ENCODE assay signal across 16 mouse cellular contexts in the genomic region with DNA sequence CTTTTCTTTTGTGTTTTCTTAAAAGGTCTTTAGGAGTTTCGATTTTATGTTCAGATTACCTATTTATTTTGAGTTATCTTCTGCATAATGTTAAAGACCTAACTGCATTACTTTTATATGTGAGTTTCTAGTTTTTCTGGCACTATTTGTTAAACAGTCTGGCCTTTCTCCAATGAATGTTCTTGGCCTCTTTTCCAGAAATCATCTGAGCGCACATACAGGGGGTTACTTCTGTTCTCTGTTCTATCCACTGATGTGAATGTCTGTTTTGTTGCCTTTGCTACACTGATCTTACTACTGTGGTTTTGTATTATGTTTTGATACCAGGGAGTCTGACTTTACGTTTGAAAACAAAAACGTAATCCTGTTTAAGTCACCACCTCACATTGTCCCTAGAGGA.
"Had no signal": no experiment of that assay in that cellular context is flagged by ENCODE, and none has a peak within 500 bp of the region (broad histone marks: within the 10 kb centered on the region; RNA-seq: fewer than 3 reads in every experiment).

No protein-coding gene starts in this region.

- H3K27me3 ChIP-seq: limb, embryonic 13.5 days; liver, embryonic 15.5 days; lung, embryonic 15.5 days; midbrain, embryonic 13.5 days; neural tube, embryonic 15.5 days had no signal

- DNase-seq: kidney, adult 8-10 months; kidney, postnatal 25 days; right cerebral cortex, adult 18-20 months; right cerebral cortex, postnatal 25 days; thymus, adult 18-20 months; thymus, postnatal 14 days had no signal

- H3K9me3 ChIP-seq: limb, embryonic 13.5 days; liver, embryonic 15.5 days; lung, embryonic 15.5 days; midbrain, embryonic 13.5 days; neural tube, embryonic 15.5 days had no signal

- H3K9ac ChIP-seq: limb, embryonic 13.5 days; liver, embryonic 15.5 days; lung, embryonic 15.5 days; midbrain, embryonic 13.5 days; neural tube, embryonic 15.5 days had no signal

- H3K4me2 ChIP-seq: limb, embryonic 13.5 days; liver, embryonic 11.5 days; liver, embryonic 15.5 days; lung, embryonic 15.5 days; midbrain, embryonic 13.5 days; neural tube, embryonic 15.5 days had no signal

- H3K4me3 ChIP-seq: limb, embryonic 13.5 days; liver, embryonic 15.5 days; lung, embryonic 15.5 days; midbrain, embryonic 13.5 days; myocyte; neural tube, embryonic 15.5 days had no signal

- H3K36me3 ChIP-seq: limb, embryonic 13.5 days; liver, embryonic 15.5 days; lung, embryonic 15.5 days; midbrain, embryonic 13.5 days; neural tube, embryonic 15.5 days had no signal

- H3K27ac ChIP-seq: limb, embryonic 13.5 days; liver, embryonic 15.5 days; lung, embryonic 15.5 days; midbrain, embryonic 13.5 days; neural tube, embryonic 15.5 days; stomach, postnatal 0 days had no signal

- ATAC-seq: inflammation-experienced regulatory T-cells, adult 6 months; intestine, postnatal 0 days; midbrain, embryonic 13.5 days had no signal

- H3K4me1 ChIP-seq: limb, embryonic 13.5 days; lung, embryonic 15.5 days; midbrain, embryonic 13.5 days; neural tube, embryonic 15.5 days had no signal
